Mouse (Mus musculus): ENCODE data around the gene Gdpd5.

DNA sequence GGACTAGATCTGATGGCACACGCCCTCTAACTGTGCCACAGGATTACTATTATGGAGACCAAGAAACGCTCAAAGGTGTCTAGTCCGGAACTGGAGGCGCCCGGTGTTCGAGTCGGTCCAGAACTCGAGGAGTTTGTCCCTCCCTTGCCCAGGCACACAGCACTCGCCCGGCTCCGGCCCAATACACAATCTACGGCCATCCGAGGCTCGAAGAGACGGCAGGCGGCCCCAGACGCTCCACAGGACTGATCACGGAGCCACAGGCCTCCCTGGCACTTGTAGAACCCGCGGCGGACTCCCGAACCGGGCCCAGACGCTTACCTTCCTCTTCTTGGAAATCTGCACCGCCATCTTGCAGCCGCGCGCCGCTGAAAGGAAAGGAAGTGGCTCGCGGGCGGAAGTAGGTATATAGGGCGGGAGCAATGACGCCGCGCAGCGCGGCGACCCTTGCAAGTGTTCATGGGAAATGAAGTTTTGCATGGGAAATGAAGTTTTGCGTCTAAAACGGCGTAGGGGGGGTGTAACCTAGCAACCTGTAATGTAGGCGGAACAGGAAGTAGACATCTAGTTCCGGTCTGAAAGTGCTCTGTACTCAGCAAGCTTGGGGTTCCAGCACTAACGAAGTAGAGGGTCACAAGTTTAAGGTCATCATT is 102.2 kb downstream of the Gdpd5 start, which contains the start of gene Rps3:
- TF ChIP-seq CTCF (IDR thresholded peaks at IDR 0.05; ENCODE audit: low read depth, low read length) = no peak
- no peak for TF ChIP-seq TAL1 (conservative IDR thresholded peaks at IDR 0.05; ENCODE audit: low read depth, low read length)
- no peak for TF ChIP-seq GATA1 (IDR thresholded peaks at IDR 0.05; ENCODE audit: borderline replicate concordance, low read length)
